Mouse (Mus musculus): Measurements from ENCODE around the gene P2ry2.

P2ry2 gene

DNA sequence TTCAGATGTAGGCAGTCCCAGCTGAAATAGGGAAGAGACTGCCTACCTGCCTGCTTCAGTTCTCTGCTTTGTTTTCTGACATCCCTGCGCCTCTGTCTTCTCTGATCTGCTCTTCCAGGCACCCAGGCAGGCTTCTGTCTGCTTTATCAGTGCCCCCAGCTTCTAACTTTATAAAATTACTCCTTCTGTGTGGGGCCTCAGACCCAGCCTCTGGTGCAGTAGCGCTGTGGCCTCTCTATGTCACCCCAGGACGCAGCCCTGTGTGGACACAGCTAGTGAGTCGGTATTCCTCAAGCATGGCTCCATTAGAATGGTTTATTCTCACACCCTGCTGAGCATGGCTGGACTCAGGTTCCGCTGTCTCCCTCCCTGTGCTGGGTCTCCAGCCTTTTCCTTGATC is 62.6 kb downstream of the P2ry2 start:
- DNase-seq (ENCODE audit: extremely low read depth, low read depth, low spot score), result no peak
